Mouse (Mus musculus): ENCODE results near the gene Npas3. TPM values are rescaled to one million over a fixed set of nuclear protein-coding genes. Genes with fewer than 3 reads are reported as not detected.

Gene Npas3
- polyA plus RNA-seq, 1 experiment from 2014 or later, result 1.8 TPM

- WGBS, result 90% methylated on average over 3 of the region's 3 CpGs
- Histone ChIP-seq H3K4me3 (no peak overlapping the region), H3K36me3 (no peaks in the 10 kb centered on the region), H3K4me1 (0 out of 2 replicates have a peak, but pooled peaks cover 5% of the 10 kb centered on the region), H3K27ac (no peak overlapping the region), H3K27me3 (ENCODE audit: insufficient read depth, poor library complexity, severe bottlenecking) (no peaks in the 10 kb centered on the region), H3K9me3 (no peaks in the 10 kb centered on the region)
- DNase-seq (ENCODE audit: low spot score), result no peak
Observed at GRCm38 (mm10) chr12:54080996-54081395, 832.5 kb downstream of the Npas3 start.

DNA sequence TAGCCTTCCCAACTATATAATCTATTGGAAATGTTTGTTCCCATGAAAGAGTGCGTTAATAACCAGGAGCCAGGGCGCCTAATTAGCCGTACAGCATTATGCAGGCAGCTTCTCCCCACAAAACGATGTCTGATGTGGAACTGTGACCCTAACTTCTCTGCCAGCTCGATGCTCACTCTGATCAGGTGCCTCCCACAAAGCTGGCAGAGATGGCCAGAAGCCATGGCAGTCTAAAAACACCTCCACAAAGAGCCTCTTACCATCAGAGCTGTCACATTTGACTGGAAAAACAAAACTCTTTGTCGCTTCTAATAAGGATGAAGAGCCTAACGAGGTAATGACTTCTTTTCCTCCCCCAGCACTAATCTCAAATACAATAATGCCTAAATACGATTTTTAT lies 845.3 kb downstream of the Npas3 start:
- H3K36me3 ChIP-seq, result no peaks in the 10 kb centered on the region
- H3K4me3 ChIP-seq, result no peak overlapping the region
- DNase-seq (ENCODE audit: low spot score), result no peak
- 78% methylated on average over 8 of the region's 8 CpGs for WGBS
- H3K27me3 ChIP-seq (ENCODE audit: insufficient read depth, poor library complexity, severe bottlenecking), result peaks cover 3% of the 10 kb centered on the region; the same call in 1 of the 2 replicates
- no peaks in the 10 kb centered on the region for H3K4me1 ChIP-seq
- no peaks in the 10 kb centered on the region for H3K9me3 ChIP-seq
- no peak overlapping the region for H3K27ac ChIP-seq

GRCm38 (mm10) chr12:54096492-54096891 lies 848.0 kb downstream of the Npas3 start:
- no peaks in the 10 kb centered on the region for H3K4me1 ChIP-seq
- H3K27ac ChIP-seq, result no peak overlapping the region
- H3K27me3 ChIP-seq (ENCODE audit: insufficient read depth, poor library complexity, severe bottlenecking), result peaks cover 4% of the 10 kb centered on the region; the same call in 1 of the 2 replicates
- DNase-seq (ENCODE audit: low spot score), result no peak
- 73% methylated on average over 2 of the region's 2 CpGs for WGBS
- no peaks in the 10 kb centered on the region for H3K36me3 ChIP-seq
- no peaks in the 10 kb centered on the region for H3K9me3 ChIP-seq
- no peak overlapping the region for H3K4me3 ChIP-seq

GRCm38 (mm10) chr12:54098136-54098535 lies 849.7 kb downstream of the Npas3 start:
- H3K27ac ChIP-seq, result no peak overlapping the region
- 75% methylated on average over 6 of the region's 6 CpGs for WGBS
- no peak for DNase-seq (ENCODE audit: low spot score)

GRCm38 (mm10) chr12:54098785-54099184 lies 850.3 kb downstream of the Npas3 start:
- Histone ChIP-seq H3K36me3 (no peaks in the 10 kb centered on the region), H3K9me3 (no peaks in the 10 kb centered on the region), H3K27ac (no peak overlapping the region), H3K27me3 (ENCODE audit: insufficient read depth, poor library complexity, severe bottlenecking) (peaks cover 4% of the 10 kb centered on the region; the same call in 1 of the 2 replicates), H3K4me3 (no peak overlapping the region), H3K4me1 (no peaks in the 10 kb centered on the region)
- 11% methylated on average over 6 of the region's 6 CpGs for WGBS
- peak; percentile 82 for DNase-seq (ENCODE audit: low spot score)

More at GRCm38 (mm10) chr12:54098136-54098535, 849.7 kb downstream of the Npas3 start:
- H3K9me3 ChIP-seq, result no peaks in the 10 kb centered on the region
- no peak overlapping the region for H3K4me3 ChIP-seq
- H3K4me1 ChIP-seq, result no peaks in the 10 kb centered on the region
- no peaks in the 10 kb centered on the region for H3K36me3 ChIP-seq
- H3K27me3 ChIP-seq (ENCODE audit: insufficient read depth, poor library complexity, severe bottlenecking), result peaks cover 4% of the 10 kb centered on the region; the same call in 1 of the 2 replicates

DNA sequence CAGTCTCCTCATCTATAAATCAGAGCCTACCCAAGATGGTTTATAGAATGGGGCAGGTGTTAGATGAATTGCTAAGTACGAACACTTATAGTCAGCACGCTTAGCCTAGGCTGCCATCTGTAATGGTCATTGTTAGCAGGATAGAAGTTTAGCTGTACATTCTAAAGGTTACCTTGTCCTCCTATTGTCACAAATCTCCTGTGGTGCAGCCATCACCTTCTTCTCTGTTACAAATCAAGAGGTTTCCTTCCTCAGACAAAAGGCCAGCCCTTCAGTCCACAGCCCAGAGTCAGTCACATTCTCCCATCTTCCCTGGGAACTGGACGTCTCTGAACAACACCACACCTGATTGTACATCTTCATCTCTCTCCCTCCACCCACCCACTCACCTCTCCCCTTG lies 851.0 kb downstream of the Npas3 start:
- DNase-seq (ENCODE audit: low spot score), result no peak
- Histone ChIP-seq H3K4me1 (no peaks in the 10 kb centered on the region), H3K9me3 (no peaks in the 10 kb centered on the region), H3K4me3 (no peak overlapping the region), H3K36me3 (no peaks in the 10 kb centered on the region), H3K27me3 (ENCODE audit: insufficient read depth, poor library complexity, severe bottlenecking) (peaks cover 4% of the 10 kb centered on the region; the same call in 1 of the 2 replicates), H3K27ac (no peak overlapping the region)
- 82% methylated on average over 3 of the region's 3 CpGs for WGBS

DNA sequence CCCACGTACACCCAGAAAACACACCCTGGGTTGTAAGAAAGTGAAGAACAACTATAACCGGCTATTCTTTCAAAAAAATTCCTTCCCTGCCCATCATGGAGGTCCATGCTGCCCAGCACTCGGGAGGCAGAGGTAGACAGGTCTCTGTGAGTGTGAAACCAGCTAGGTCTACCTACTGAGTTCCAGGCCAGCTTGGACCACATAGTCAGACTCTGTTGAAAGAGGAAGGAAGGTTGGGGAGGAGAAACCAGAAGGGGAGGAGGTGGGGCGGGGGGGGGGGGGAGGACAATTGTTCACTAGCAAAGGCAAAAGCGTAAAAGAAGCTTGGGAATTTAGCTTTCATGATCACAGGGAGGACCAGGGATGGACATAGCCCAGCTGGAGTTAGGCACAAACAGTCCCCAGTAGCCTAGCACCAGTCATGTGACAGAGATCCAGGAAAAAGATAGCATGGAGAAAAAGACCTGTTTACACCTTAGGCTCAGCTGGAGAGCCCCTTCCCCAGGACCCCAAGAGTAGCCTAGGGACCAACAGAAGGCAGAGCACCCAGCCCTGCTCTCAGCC lies 852.9 kb downstream of the Npas3 start:
- no peak overlapping the region for H3K4me3 ChIP-seq
- H3K4me1 ChIP-seq, result no peaks in the 10 kb centered on the region
- H3K36me3 ChIP-seq, result no peaks in the 10 kb centered on the region
- no peak for DNase-seq (ENCODE audit: low spot score)
- WGBS, result 74% methylated on average over 5 of the region's 5 CpGs
- H3K27ac ChIP-seq, result no peak overlapping the region
- no peaks in the 10 kb centered on the region for H3K9me3 ChIP-seq
- H3K27me3 ChIP-seq (ENCODE audit: insufficient read depth, poor library complexity, severe bottlenecking), result peaks cover 4% of the 10 kb centered on the region; the same call in 1 of the 2 replicates

DNA sequence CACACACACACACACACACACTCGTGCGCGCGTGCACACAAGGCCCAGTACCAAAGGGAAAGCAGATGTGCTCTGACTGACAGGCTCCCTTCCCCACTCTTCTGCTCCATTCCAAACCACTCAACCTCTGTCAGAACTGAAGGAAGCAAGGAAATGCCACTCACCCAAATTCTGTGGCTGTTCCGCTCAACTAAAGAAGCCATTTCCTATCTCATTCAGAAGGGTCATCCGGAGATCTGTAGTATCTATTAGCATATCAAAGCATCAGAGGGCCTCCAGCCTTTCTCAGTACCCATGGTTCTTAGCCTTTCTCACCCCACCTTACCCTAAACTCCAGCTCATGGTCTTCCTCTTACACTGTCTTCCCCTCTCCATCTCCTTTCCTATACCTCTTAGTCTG lies 854.0 kb downstream of the Npas3 start:
- Histone ChIP-seq H3K4me1 (no peaks in the 10 kb centered on the region), H3K27me3 (ENCODE audit: insufficient read depth, poor library complexity, severe bottlenecking) (peaks cover 4% of the 10 kb centered on the region; the same call in 1 of the 2 replicates), H3K9me3 (no peaks in the 10 kb centered on the region), H3K36me3 (no peaks in the 10 kb centered on the region), H3K27ac (no peak overlapping the region), H3K4me3 (no peak overlapping the region)
- 66% methylated on average over 6 of the region's 6 CpGs for WGBS
- no peak for DNase-seq (ENCODE audit: low spot score)

- H3K27me3 ChIP-seq (ENCODE audit: insufficient read depth, poor library complexity, severe bottlenecking), result no peaks in the 10 kb centered on the region
- no peaks in the 10 kb centered on the region for H3K36me3 ChIP-seq
- no peak overlapping the region for H3K27ac ChIP-seq
- no peaks in the 10 kb centered on the region for H3K9me3 ChIP-seq
- H3K4me3 ChIP-seq, result no peak overlapping the region
- DNase-seq (ENCODE audit: low spot score), result no peak
- WGBS, result 56% methylated on average over 5 of the region's 5 CpGs
- H3K4me1 ChIP-seq, result no peaks in the 10 kb centered on the region
Observed at GRCm38 (mm10) chr12:54105531-54105930, 857.1 kb downstream of the Npas3 start.

- no peaks in the 10 kb centered on the region for H3K27me3 ChIP-seq (ENCODE audit: insufficient read depth, poor library complexity, severe bottlenecking)
- no peak overlapping the region for H3K4me3 ChIP-seq
- H3K4me1 ChIP-seq, result no peaks in the 10 kb centered on the region
- H3K27ac ChIP-seq, result no peak overlapping the region
- DNase-seq (ENCODE audit: low spot score), result no peak
- H3K36me3 ChIP-seq, result no peaks in the 10 kb centered on the region
- WGBS, result 65% methylated on average over 3 of the region's 3 CpGs
- H3K9me3 ChIP-seq, result no peaks in the 10 kb centered on the region
Observed at GRCm38 (mm10) chr12:54105946-54106345, 857.5 kb downstream of the Npas3 start.

GRCm38 (mm10) chr12:54110342-54110741 lies 861.9 kb downstream of the Npas3 start:
- Histone ChIP-seq H3K27ac (no peak overlapping the region), H3K4me3 (no peak overlapping the region), H3K9me3 (no peaks in the 10 kb centered on the region), H3K4me1 (no peaks in the 10 kb centered on the region), H3K27me3 (ENCODE audit: insufficient read depth, poor library complexity, severe bottlenecking) (no peaks in the 10 kb centered on the region), H3K36me3 (no peaks in the 10 kb centered on the region)
- DNase-seq (ENCODE audit: low spot score), result no peak
- 34% methylated on average over 2 of the region's 2 CpGs for WGBS

DNA sequence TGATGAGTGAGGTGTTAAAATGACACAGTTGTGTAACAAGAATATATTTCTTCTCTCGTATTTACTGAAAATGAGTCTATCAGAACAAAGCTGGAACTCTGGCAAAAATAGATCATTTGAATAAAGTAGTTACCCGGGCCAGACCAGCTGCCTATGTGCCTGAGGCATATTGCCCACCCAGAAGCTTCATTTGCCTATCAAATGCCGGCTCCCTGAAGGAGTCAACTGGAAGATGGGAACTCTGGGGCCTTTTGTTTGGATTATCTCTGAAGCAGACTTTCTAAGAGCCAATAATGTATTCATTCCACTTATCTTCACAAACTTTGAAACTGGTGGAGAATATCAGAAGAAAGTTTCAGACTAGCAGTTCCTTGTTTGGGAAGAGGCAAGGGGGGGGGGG lies 862.5 kb downstream of the Npas3 start:
- WGBS, result 35% methylated on average over 3 of the region's 3 CpGs

GRCm38 (mm10) chr12:54120386-54120785 lies 871.9 kb downstream of the Npas3 start:
- Histone ChIP-seq H3K27ac (no peak overlapping the region), H3K27me3 (ENCODE audit: insufficient read depth, poor library complexity, severe bottlenecking) (no peaks in the 10 kb centered on the region), H3K4me1 (no peaks in the 10 kb centered on the region), H3K4me3 (no peak overlapping the region), H3K9me3 (no peaks in the 10 kb centered on the region), H3K36me3 (no peaks in the 10 kb centered on the region)
- WGBS, result 70% methylated on average over 1 of the region's 1 CpGs
- DNase-seq (ENCODE audit: low spot score), result no peak

More for the DNA sequence above, 862.5 kb downstream of the Npas3 start:
- Histone ChIP-seq H3K4me1 (no peaks in the 10 kb centered on the region), H3K36me3 (no peaks in the 10 kb centered on the region), H3K4me3 (no peak overlapping the region), H3K27ac (no peak overlapping the region), H3K27me3 (ENCODE audit: insufficient read depth, poor library complexity, severe bottlenecking) (no peaks in the 10 kb centered on the region), H3K9me3 (no peaks in the 10 kb centered on the region)
- no peak for DNase-seq (ENCODE audit: low spot score)

DNA sequence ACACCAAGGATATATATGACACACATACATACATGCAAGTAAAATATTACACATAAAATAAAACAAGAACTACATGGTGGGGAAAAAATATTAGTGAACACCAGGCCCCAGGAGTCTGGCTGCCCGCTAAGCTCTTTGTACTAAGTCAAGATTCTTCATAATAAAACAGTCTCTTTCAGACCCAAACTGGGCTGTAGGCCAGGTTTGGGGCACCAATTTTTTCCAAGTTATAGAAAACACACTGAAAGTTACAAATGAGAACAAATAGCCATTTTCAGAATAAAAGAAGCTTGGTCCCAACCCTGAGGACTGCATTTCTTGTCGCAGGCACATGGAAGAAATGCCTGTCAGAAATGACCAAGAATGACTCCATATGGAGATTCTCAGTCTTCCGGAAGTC lies 872.8 kb downstream of the Npas3 start:
- no peak overlapping the region for H3K27ac ChIP-seq
- no peaks in the 10 kb centered on the region for H3K4me1 ChIP-seq
- no peaks in the 10 kb centered on the region for H3K36me3 ChIP-seq
- WGBS, result 94% methylated on average over 3 of the region's 3 CpGs
- no peaks in the 10 kb centered on the region for H3K9me3 ChIP-seq
- no peaks in the 10 kb centered on the region for H3K27me3 ChIP-seq (ENCODE audit: insufficient read depth, poor library complexity, severe bottlenecking)
- no peak overlapping the region for H3K4me3 ChIP-seq
- peak; percentile 17 for DNase-seq (ENCODE audit: low spot score)
